Mouse (Mus musculus) brain, adult 2 months (tissue): ENCODE measurements around the gene Eci1.
"Not testable (repeated sequence)": the region's sequence is repeated elsewhere in the genome, so short reads cannot be mapped to it uniquely, and the experiment has no call there.

Experiments used
- DNase-seq: peaks from one replicate; pipeline ENCODE4 v3.0.0; 2011; ENCODE audit warnings: low read depth, low spot score

Gene Eci1

DNA sequence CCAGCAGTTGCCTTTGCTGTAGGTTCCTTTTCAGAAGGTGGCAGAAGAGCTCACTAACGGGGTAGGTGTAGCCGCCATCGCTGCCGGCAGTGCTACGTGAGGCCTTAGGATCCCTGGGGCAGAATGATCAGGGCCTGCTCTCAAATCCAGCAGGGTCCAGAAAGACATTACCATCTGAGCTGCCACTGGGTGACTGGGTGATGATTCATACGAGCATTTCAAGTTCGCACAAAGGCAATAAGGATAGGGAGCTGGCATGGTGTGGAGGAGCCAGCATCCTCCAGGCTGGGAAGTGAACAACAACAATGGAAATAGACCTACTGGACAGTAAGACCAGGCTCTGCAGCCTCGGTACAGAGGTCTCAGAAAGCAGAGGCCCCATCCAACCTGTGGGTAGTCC lies 13.9 kb downstream of the Eci1 start:
- no peak for DNase-seq

DNA sequence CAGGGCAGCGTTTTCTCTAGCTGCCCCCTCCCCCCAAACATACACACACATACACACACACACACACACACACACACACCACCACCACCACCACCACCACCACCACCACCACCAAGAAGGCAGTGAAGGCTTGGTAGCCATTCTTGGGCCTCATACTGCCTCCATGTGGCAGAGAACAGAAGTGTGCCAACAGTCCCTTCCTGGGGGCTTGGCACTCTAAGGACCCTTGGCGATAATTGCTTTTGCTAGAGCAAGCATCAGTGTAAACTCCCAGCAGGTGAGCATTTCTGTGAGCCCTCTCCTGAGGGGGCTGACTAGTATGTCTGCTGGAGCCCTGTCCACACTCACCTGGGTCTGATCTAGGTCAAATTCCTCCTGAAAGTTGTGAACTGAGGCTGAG lies 14.7 kb downstream of the Eci1 start:
- DNase-seq: no peak

DNA sequence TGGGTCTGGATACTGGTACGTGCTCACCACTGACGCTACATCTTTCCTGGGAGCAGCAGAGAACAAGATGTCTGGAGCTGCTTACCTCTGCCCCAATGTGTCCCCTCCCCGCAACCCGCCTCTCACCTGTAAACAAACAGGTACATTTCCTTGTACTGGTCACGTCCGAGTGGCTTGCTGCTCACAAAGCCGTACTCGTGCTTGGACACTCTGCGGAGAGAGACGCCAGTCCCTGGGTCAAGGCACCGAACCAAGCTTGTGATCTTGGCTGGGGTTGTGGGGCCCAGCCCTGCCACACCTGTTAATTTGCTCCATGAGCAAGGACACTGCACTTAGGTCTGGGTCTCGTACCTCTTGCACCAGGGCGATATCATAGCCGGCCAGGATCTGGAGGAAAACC lies 15.7 kb downstream of the Eci1 start:
- DNase-seq: no peak

DNA sequence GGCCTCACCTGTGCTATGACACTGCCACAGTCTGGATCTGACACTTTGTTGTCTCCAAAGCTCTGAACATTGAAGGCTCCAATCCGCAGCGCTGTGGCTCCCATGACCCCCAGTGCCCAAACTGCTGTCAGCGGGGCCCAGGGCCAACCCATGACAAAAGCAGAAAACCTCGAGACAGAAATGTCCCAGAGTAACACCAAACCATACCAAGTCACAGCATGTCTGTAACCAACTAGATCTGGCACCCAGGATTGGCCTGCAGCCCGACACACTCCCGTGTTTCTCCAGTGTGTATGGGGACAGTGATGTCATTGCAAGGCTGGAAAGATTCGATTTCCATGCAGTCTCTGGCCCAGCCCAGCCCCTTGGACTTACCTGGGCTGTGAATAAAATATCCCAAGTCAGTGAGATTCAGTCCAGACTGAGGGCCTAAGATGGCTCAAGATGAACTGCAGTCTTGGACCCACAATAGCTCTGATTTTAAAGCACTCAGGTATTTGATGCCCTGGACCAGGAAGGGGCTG lies 16.3 kb downstream of the Eci1 start, which contains the start of gene Dnase1l2:
TSS of gene Dnase1l2 (minus strand) at position 474 of the 524 bp plus-strand sequence.
- peak; percentile 42 for DNase-seq

DNA sequence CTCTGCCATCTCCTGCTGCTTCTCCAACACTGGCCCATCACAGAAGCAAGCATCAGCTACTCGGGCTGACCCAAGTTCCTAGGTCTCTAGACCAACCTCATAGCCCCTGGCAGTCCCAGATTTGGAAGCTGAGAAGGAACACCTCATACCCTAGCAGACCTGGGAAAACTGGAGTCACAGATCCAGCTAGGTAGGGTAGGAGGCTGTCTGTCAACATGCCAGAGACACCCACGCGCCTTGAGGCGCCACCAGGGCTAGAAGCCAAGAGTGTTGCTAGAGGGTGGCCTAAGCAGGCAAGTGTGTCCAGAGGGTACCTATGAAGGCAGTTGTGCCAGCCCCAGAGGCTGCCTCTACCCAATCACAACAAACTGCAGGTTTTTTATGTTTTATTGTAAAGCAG lies 17.0 kb downstream of the Eci1 start:
- DNase-seq: peak; percentile 79

DNA sequence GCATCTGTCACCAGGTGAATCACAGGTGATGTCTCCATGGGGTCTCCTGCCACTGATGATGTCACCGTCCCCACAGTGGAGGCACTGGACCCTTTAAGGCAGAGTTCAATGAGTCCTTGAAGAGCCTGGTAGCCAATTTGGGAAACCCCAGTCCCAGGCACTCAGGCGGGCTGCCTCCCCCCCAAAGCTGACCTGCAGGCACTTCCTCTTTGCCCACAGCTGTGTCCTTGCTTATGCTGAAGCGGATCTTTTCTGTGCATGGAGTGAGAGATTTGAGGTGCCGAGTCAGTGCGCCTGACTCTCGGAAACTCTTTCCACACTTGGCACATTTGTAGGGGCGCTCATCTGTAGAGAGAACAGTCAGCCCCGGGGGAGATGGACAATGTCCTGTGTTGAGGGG lies 20.1 kb downstream of the Eci1 start:
- DNase-seq: no peak

DNA sequence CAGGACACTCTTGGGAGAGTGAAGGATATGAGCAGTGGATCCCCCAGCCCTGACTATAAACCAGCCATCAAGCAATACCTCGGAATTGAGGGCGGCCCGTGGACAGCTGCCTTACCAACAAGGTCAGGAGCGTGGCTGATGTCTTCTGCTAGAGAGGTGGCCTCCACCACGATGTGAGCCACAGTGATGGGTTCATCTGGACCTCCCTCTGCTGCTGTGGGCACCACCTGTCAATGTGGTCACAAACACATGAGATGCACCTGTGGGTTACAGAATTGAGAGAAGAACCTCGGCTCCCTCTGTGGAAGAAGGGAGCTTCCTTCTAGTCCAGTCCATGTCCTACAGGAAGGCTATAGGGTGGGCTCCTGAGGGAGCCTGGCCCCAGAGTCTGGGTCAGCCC lies 23.1 kb downstream of the Eci1 start:
- no peak for DNase-seq

DNA sequence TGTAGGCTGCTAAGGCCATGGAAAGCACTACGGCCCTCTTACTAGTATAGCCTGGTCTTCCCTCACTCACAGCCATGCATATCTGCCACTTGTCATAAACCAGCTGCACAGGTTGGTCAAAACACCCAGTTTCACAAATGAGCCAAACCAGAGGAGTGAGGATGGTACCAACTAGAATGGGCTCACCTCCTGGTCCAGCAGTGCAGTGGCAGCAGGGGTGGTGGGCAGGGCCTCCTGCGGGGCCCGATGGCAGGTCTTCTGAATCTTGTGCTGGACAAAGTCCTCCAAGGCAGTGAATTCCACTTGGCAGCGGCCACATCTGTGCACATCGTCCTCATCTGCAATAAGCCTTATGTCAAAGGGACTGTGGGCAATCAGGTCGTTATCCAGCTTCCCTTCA lies 24.8 kb downstream of the Eci1 start:
- no peak for DNase-seq

DNA sequence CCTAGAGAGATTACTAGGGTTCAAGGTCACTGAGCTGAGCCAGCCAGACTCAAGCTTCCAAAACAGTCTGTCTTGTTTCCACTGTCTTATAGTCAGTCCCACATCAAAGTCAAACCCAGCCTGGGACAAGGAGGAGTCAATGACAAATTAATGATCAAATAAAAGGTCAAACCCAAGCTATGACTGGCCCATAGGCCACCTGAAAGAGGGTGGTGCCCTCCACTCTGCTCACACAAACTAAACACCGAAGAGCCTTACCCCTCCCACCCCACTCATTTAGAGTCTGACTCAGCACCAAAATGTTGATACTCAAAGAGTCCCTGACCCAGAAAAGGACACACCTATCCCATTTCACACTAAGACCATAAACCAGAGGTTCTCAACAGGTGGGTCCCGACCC lies 26.9 kb downstream of the Eci1 start:
- no peak for DNase-seq

DNA sequence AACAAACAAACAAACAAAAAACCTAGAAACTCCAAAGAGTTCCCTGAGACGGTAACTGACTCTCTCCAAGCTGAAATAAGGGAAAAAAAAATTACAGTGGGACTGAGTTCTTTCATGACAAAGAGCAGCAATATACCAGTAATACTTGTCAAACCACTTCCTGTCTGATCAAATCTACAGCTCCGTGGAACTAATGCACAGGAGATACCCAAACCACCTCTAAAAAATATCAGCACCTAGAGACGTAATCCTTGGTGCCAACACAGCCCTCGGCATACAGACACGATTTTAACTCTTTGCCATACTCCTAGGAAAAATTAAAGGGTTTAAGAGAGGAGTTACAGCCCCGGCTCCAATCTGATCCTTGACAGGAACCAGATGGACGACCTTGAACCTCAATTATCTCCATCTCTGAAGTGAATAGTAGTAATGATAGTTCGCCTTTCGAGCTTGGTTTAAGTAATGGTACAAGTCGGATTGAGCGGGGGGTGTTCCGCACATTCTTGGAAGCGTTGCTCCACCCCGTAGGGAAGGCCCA lies 27.8 kb downstream of the Eci1 start:
- DNase-seq: no peak

DNA sequence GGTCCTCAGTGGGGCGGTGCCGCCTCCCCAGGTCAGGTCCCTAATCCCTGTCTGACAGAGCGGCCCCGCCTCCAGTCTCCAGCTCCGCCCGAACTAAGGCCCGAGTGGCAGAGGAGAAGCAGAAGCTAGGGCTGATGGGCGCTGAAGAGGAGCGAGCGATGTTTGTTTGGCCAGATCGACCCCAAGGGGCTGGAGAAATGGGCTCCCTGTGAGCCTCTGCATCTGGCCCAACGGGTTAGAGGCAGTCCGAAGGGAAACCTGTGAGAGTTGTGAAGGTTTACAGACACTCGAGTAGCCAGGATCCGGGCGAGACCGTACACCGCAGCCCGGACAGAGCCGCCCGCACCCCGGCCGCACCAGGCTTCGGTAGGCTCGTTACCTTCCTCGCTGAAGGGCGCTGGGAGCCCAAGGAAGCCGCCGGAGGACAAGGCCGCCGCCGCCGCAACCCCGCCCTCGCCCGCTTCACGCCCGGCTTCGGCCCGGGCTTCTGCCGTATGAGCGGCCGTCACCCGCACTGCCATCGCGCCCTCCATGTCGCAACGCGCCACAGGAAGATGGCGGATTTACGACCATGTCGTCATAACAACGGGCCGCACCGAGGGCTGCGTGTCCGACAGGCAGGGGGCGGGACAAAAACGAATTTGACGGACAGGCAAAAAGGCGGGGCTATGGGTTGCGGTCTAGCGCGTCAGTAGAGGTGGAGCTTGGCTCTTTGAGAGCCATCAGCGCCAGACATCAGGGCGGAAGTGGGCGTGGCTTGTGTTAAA lies 28.5 kb downstream of the Eci1 start:
- peak; percentile 100 for DNase-seq

DNA sequence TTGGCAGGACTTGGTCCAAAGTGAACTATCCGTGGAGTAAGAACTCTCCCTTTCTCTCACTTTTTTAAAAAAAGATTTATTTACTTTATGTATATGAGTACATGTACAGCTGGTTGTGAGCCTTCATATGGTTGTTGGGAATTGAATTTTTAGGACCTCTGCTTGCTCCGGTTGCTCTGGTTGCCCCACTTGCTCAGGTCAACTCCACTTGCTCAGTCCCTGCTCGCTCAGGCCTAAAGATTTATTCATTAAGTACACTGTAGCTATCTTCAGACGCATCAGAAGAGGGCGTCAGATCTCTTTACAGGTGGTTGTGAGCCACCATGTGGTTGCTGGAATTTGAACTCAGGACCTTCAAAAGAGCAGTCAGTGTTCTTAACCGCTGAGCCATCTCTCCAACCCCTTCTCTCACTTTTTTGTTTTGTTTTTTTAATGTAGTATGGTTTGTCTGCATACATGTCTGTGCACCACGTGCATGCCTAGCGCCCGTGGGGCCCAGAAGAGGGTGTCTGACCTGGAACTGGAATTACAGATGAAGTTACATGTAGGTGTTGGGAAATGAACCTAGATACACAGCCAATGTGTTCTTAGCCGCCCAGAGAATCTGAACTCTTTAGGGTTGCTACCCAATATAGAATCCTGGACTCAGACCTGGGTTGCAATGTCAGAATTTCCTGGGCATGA lies 29.2 kb downstream of the Eci1 start:
- not testable (repeated sequence) for DNase-seq

DNA sequence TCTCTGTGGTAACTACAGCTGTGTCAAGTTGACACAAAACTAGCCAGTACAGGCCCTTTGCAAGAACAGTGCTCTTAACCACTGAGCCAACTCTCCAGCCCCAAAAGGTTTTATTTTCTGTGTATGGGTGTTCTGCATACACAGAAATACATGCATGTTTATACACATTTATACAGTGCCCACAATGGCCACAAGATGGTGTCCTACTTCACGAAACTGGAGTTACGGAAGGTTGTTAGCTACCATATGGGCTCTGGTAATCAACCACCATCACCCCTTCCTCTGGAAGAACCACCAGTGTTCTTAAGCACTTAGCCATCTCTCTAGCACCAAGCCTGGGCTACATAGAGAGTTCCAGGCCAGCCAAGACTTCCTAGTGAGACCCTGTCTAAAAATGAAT lies 35.1 kb downstream of the Eci1 start:
- DNase-seq: peak; percentile 59

DNA sequence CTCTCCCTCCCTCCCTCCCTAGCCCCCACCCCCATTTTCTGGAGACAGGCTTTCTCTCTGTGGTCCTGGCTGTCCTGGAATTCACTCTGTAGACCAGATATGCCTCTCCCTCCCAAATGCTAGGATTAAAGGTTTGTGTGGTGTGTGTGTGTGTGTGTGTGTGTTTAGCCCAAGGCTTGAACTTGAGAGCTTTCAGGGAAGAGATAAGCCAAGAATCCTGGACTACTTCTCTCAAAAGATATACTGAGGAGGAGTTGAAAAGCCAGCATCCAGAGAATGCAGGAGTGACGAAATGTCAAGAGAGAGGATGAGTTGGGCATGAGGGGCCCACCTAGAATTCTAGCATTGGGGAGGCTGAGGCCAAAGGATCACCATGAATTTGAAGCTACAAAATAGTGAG lies 36.5 kb downstream of the Eci1 start:
- no peak for DNase-seq

DNA sequence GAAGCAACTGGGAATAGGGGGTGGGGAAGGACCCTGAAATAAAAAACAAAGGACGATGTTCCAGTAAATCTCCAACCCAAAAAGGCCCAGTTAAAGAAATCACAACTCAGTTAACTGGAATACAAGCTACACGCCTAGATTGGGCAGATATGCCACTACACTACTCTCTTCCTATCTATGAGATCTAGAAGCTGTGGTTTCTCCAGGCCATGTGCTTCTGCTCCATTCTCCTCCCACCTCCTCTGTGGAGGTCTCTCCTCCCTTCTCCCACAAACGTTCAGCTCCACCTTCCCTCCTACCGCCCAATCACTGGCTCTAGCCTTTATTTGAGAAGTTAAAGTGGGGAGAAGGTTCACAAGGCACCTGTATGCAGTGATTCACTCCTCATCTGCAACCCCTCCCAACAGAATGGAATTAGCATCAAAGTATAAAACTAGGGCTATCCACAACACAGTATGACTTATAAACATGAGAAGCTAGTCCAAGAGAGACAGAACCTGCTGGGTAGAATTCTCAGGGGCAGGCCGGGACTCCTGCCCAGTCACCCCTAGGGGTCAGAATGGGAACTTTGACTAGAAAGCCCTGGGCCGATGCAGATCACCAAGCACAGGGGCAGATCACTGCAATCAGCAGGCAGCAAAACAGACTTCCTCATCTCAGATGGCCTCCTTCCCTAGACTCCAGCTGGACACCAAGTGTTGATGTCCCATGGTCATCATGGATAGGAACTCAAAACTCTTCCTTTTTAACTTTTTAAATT lies 37.1 kb downstream of the Eci1 start:
- peak; percentile 37 for DNase-seq

DNA sequence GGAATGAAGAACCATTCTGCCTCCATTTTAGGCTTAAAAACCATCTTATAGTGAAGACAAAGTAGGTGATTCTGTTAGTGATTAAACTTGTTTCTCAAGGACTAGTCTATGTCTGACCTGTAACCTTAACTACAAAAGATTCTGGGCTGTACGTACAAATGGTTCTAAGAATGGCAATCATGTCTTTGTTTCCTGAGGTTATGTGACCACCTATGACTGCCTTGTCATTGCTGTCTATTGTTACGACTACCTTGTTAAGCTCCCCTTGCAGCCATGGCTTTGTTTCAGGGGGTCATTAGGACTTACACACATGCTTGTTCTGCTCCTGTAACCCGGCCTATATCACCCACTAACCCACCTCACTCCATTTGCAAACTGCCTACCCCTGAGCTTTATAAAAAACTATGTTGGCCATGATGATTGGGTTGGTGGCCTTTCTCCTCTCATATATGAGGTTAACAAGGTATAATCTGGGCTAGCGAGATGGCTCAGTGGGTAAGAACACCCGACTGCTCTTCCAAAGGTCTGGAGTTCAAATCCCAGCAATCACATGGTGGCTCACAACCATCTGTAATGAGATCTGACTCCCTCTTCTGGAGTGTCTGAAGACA lies 42.3 kb downstream of the Eci1 start:
- DNase-seq: no peak

DNA sequence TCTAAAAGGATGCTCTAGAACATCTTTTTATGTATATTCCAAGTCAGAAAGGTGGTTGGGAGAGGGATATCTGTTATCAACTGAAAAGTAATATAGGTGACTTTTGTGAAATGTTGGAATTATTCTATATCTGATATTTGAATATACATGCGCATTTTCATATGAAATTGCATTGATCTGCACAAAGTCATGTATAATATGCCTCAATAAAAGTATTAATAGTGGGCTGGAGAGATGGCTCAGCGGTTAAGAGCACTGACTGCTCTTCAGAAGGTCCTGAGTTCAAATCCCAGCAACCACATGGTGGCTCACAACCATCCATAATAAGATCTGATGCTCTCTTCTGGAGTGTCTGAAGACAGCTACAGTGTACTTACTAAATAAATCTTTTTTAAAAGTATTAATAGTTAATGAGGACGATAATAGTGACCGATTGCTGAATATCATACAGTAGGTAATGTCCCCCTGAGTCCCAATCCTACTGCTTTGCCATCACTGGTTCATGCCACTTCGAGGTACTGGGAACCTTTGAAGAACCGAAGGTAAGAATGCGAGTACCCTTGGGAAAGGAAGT lies 43.0 kb downstream of the Eci1 start:
- no peak for DNase-seq

DNA sequence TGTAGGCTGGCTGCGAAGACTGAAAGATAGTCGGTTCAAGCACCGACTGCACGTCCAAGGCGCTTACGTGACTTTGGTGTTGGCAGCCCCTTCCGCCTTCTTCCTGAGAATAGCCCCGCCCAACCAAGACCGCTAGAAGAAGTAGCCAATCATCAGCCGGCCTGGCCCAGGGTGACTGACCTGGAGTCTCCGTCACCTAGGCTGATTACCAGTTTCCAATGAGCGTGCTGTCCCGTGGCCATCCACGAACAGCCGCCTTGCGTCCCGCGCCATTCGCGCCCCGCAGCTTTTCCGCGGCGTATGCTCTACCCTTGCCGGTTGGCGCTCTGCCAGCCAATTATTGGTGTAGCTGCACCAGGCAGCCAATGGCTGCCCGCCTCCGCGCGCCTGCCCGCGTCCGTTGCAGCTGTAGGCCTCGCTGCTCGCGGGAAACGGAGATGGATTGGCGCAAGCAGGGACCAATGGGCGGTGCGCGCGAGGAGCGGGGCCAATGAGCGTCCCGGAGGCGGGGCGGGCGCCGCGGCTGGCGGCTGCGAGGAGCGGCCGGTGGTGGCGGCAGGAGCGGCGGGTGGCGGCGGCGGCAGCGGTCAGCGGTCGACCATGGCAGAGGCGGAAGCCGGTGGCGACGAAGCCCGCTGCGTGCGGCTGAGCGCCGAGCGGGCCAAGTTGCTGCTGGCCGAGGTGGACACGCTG lies 43.6 kb downstream of the Eci1 start, which contains the start of the genes E4f1 and Pgp:
TSS of gene E4f1 (minus strand) at position 404 of the 693 bp plus-strand sequence.
TSS of gene Pgp (plus strand) at position 483 of the 693 bp plus-strand sequence.
- peak; percentile 100 for DNase-seq

DNA sequence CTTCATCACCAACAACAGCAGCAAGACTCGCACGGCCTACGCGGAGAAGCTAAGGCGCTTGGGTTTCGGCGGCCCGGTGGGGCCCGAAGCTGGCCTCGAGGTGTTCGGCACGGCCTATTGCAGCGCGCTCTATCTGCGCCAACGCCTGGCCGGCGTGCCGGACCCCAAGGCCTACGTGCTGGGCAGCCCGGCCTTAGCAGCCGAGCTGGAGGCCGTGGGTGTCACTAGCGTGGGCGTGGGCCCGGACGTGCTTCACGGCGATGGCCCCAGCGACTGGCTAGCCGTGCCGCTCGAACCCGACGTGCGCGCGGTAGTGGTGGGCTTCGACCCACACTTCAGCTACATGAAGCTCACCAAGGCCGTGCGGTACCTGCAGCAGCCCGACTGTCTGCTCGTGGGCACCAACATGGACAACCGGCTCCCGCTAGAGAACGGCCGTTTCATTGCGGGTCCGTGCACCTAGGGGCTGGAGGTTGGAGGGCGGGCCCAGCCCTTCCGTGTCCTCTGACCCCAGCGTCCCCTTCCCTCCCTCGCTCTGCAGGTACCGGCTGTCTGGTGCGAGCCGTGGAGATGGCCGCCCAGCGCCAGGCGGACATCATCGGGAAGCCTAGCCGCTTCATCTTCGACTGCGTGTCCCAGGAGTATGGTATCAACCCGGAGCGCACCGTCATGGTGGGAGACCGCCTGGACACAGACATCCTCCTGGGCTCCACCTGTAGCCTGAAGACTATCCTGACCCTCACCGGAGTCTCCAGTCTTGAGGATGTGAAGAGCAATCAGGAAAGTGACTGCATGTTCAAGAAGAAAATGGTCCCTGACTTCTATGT lies 44.5 kb downstream of the Eci1 start:
- DNase-seq: peak; percentile 66

DNA sequence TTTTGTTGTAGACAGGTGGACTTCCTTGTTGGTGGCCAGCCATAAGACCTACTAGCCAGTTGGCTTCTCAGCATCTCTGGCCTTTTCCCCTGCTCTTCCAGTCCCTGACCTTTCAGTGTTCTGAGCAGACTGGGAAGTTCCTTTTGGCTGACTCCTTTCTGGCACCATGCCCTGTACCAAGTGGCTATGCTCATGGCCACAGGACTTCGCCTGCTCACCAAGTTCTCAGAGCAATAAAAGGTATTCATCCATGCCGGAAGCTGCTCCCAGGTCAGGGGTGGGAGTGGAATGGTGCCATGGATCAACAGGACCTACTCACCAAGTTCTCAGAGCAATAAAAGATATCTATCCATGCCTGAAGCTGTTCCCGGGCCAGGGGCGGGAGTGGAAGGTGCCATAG lies 46.1 kb downstream of the Eci1 start:
- DNase-seq: peak; percentile 92
